Mouse (Mus musculus): ENCODE results near the gene Gal3st2c.
"Not testable (repeated sequence)": the region's sequence is repeated elsewhere in the genome, so short reads cannot be mapped to it uniquely, and the experiment has no call there.

GRCm38 (mm10) chr1:93991491-93991890, 1.2 kb downstream of the Gal3st2c start:
- TF ChIP-seq POLR2A (IDR thresholded peaks at IDR 0.05; ENCODE audit: low read depth, low read length); CTCF (IDR thresholded peaks at IDR 0.05; ENCODE audit: extremely low read depth, insufficient read depth, insufficient read length, insufficient replicate concordance): not testable (repeated sequence)

Measured in spleen, adult 2 months (tissue).